Mouse (Mus musculus): ENCODE measurements at regions not wholly inside any gene's neighbourhood (a gene's known extent, or its start where the extent isn't known, plus 50 kb on each side); places are given as distances from the start of the nearest gene placed in this dataset.

- DNase-seq (ENCODE audit: low spot score), result peak; percentile 13
Measured at GRCm38 (mm10) chr4:95230461-95230860, 178.4 kb upstream of the Jun start.

GRCm38 (mm10) chr4:95233034-95233433 lies 181.0 kb upstream of the Jun start:
- DNase-seq (ENCODE audit: low spot score), result no peak

- DNase-seq (ENCODE audit: low spot score), result no peak
Measured at GRCm38 (mm10) chr4:95234030-95234555, 182.1 kb upstream of the Jun start.

- no peak for DNase-seq (ENCODE audit: low spot score)
Measured at GRCm38 (mm10) chr4:95247977-95248376, 196.0 kb upstream of the Jun start.

GRCm38 (mm10) chr4:95249031-95249430 lies 197.0 kb upstream of the Jun start:
- DNase-seq (ENCODE audit: low spot score), result no peak

GRCm38 (mm10) chr4:95250083-95250482 lies 198.1 kb upstream of the Jun start:
- DNase-seq (ENCODE audit: low spot score), result no peak

- no peak for DNase-seq (ENCODE audit: low spot score)
Measured at GRCm38 (mm10) chr4:95269766-95270165, 217.7 kb upstream of the Jun start.

- no peak for DNase-seq (ENCODE audit: low spot score)
Measured at GRCm38 (mm10) chr4:95270389-95270788, 218.4 kb upstream of the Jun start.

GRCm38 (mm10) chr4:95276231-95276630 lies 224.2 kb upstream of the Jun start:
- no peak for DNase-seq (ENCODE audit: low spot score)

GRCm38 (mm10) chr4:95277989-95278713 lies 226.1 kb upstream of the Jun start:
- DNase-seq (ENCODE audit: low spot score), result no peak

GRCm38 (mm10) chr4:95278714-95279095 lies 226.7 kb upstream of the Jun start:
- no peak for DNase-seq (ENCODE audit: low spot score)

- no peak for DNase-seq (ENCODE audit: low spot score)
Measured at GRCm38 (mm10) chr4:95279200-95279599, 227.2 kb upstream of the Jun start.

GRCm38 (mm10) chr4:95282083-95282482 lies 230.1 kb upstream of the Jun start:
- no peak for DNase-seq (ENCODE audit: low spot score)

- DNase-seq (ENCODE audit: low spot score), result no peak
Measured at GRCm38 (mm10) chr4:95283789-95284188, 231.8 kb upstream of the Jun start.

GRCm38 (mm10) chr4:95284192-95284591 lies 232.2 kb upstream of the Jun start:
- no peak for DNase-seq (ENCODE audit: low spot score)

GRCm38 (mm10) chr4:95284696-95285095 lies 232.7 kb upstream of the Jun start:
- DNase-seq (ENCODE audit: low spot score), result no peak

GRCm38 (mm10) chr4:95290321-95290720 lies 238.3 kb upstream of the Jun start:
- DNase-seq (ENCODE audit: low spot score), result no peak

- DNase-seq (ENCODE audit: low spot score), result no peak
Measured at GRCm38 (mm10) chr4:95294110-95294509, 242.1 kb upstream of the Jun start.

GRCm38 (mm10) chr4:95301907-95302306 lies 249.9 kb upstream of the Jun start:
- DNase-seq (ENCODE audit: low spot score), result no peak

- peak; percentile 26 for DNase-seq (ENCODE audit: low spot score)
Measured at GRCm38 (mm10) chr4:95303337-95303736, 251.3 kb upstream of the Jun start.

- no peak for DNase-seq (ENCODE audit: low spot score)
Measured at GRCm38 (mm10) chr4:95304006-95304405, 252.0 kb upstream of the Jun start.

GRCm38 (mm10) chr4:95307134-95307533 lies 250.2 kb upstream of the Fggy start:
- DNase-seq (ENCODE audit: low spot score), result no peak

GRCm38 (mm10) chr4:95308469-95308895 lies 248.8 kb upstream of the Fggy start:
- no peak for DNase-seq (ENCODE audit: low spot score)

- DNase-seq (ENCODE audit: low spot score), result no peak
Measured at GRCm38 (mm10) chr4:95310410-95310809, 246.9 kb upstream of the Fggy start.
